Mouse (Mus musculus): Measurements from ENCODE around the gene B230219D22Rik. TPM values are rescaled to one million over a fixed set of nuclear protein-coding genes. Genes with fewer than 3 reads are reported as not detected.
"Not testable (repeated sequence)": the region's sequence is repeated elsewhere in the genome, so short reads cannot be mapped to it uniquely, and the experiment has no call there.

Gene B230219D22Rik
- polyA plus RNA-seq, 1 experiment: 16.2 TPM

- no peaks in the 10 kb centered on the region for H3K4me1 ChIP-seq (ENCODE audit: control insufficient read depth, insufficient read depth, insufficient read length)
- TF ChIP-seq CTCF (IDR thresholded peaks at IDR 0.05; ENCODE audit: extremely low read depth, insufficient read depth, insufficient read length, insufficient replicate concordance) (no peak), POLR2A (IDR thresholded peaks at IDR 0.05; ENCODE audit: low read depth, low read length) (no peak)
- no peak overlapping the region for H3K27ac ChIP-seq (ENCODE audit: insufficient read depth, low read length)
- DNase-seq (ENCODE audit: low read depth in 1 of 2, low spot score in 2 of 2): no peak
- 94% methylated on average over 9 of the region's 9 CpGs for WGBS
- peaks cover 19% of the 10 kb centered on the region for H3K36me3 ChIP-seq (ENCODE audit: control insufficient read depth, insufficient read depth, low read length)
- H3K4me3 ChIP-seq (ENCODE audit: extremely low read depth, insufficient read depth, insufficient read length): no peak overlapping the region
- no peaks in the 10 kb centered on the region for H3K27me3 ChIP-seq (ENCODE audit: control insufficient read depth, insufficient read depth, low read length)
These were observed 10.7 kb upstream of the B230219D22Rik start for GRCm38 (mm10) chr13:55682201-55682600.

- peaks cover 12% of the 10 kb centered on the region for H3K36me3 ChIP-seq (ENCODE audit: control insufficient read depth, insufficient read depth, low read length)
- 91% methylated on average over 3 of the region's 3 CpGs for WGBS
- no peaks in the 10 kb centered on the region for H3K27me3 ChIP-seq (ENCODE audit: control insufficient read depth, insufficient read depth, low read length)
- no peak overlapping the region for H3K4me3 ChIP-seq (ENCODE audit: extremely low read depth, insufficient read depth, insufficient read length)
- no peak for TF ChIP-seq CTCF (IDR thresholded peaks at IDR 0.05; ENCODE audit: extremely low read depth, insufficient read depth, insufficient read length, insufficient replicate concordance)
- TF ChIP-seq POLR2A (IDR thresholded peaks at IDR 0.05; ENCODE audit: low read depth, low read length): no peak
- no peak overlapping the region for H3K27ac ChIP-seq (ENCODE audit: insufficient read depth, low read length)
- no peaks in the 10 kb centered on the region for H3K4me1 ChIP-seq (ENCODE audit: control insufficient read depth, insufficient read depth, insufficient read length)
- DNase-seq (ENCODE audit: low read depth in 1 of 2, low spot score in 2 of 2): no peak
These were observed 9.3 kb upstream of the B230219D22Rik start for GRCm38 (mm10) chr13:55683581-55683980.

GRCm38 (mm10) chr13:55686107-55686633 is 6.8 kb upstream of the B230219D22Rik start:
- peaks cover 5% of the 10 kb centered on the region for H3K36me3 ChIP-seq (ENCODE audit: control insufficient read depth, insufficient read depth, low read length)
- H3K27me3 ChIP-seq (ENCODE audit: control insufficient read depth, insufficient read depth, low read length): no peaks in the 10 kb centered on the region
- WGBS: 78% methylated on average over 9 of the region's 9 CpGs
- DNase-seq (ENCODE audit: low read depth in 1 of 2, low spot score in 2 of 2): no peak
- no peaks in the 10 kb centered on the region for H3K4me1 ChIP-seq (ENCODE audit: control insufficient read depth, insufficient read depth, insufficient read length)
- H3K27ac ChIP-seq (ENCODE audit: insufficient read depth, low read length): no peak overlapping the region
- TF ChIP-seq CTCF (IDR thresholded peaks at IDR 0.05; ENCODE audit: extremely low read depth, insufficient read depth, insufficient read length, insufficient replicate concordance) (no peak), POLR2A (IDR thresholded peaks at IDR 0.05; ENCODE audit: low read depth, low read length) (no peak)
- no peak overlapping the region for H3K4me3 ChIP-seq (ENCODE audit: extremely low read depth, insufficient read depth, insufficient read length)

GRCm38 (mm10) chr13:55687927-55688602 is 4.9 kb upstream of the B230219D22Rik start:
- TF ChIP-seq CTCF (IDR thresholded peaks at IDR 0.05; ENCODE audit: extremely low read depth, insufficient read depth, insufficient read length, insufficient replicate concordance) (no peak), POLR2A (IDR thresholded peaks at IDR 0.05; ENCODE audit: low read depth, low read length) (no peak)
- H3K27me3 ChIP-seq (ENCODE audit: control insufficient read depth, insufficient read depth, low read length): no peaks in the 10 kb centered on the region
- DNase-seq (ENCODE audit: low read depth in 1 of 2, low spot score in 2 of 2): no peak
- 75% methylated on average over 4 of the region's 4 CpGs for WGBS
- no peak overlapping the region for H3K27ac ChIP-seq (ENCODE audit: insufficient read depth, low read length)
- H3K36me3 ChIP-seq (ENCODE audit: control insufficient read depth, insufficient read depth, low read length): no peaks in the 10 kb centered on the region
- no peaks in the 10 kb centered on the region; the same call in 1 of the 2 replicates for H3K4me1 ChIP-seq (ENCODE audit: control insufficient read depth, insufficient read depth, insufficient read length)
- no peak overlapping the region for H3K4me3 ChIP-seq (ENCODE audit: extremely low read depth, insufficient read depth, insufficient read length)

GRCm38 (mm10) chr13:55693243-55693721 is 358 bp downstream of the B230219D22Rik start:
- TF ChIP-seq POLR2A (IDR thresholded peaks at IDR 0.05; ENCODE audit: low read depth, low read length) (no peak), CTCF (IDR thresholded peaks at IDR 0.05; ENCODE audit: extremely low read depth, insufficient read depth, insufficient read length, insufficient replicate concordance) (no peak)
- no peaks in the 10 kb centered on the region for H3K36me3 ChIP-seq (ENCODE audit: control insufficient read depth, insufficient read depth, low read length)
- peaks cover 7% of the 10 kb centered on the region for H3K4me1 ChIP-seq (ENCODE audit: control insufficient read depth, insufficient read depth, insufficient read length)
- DNase-seq (ENCODE audit: low read depth in 1 of 2, low spot score in 2 of 2): peak in 1 of 2 experiments; percentile 56
- no peaks in the 10 kb centered on the region for H3K27me3 ChIP-seq (ENCODE audit: control insufficient read depth, insufficient read depth, low read length)
- under 1% methylated on average over 66 of the region's 70 CpGs for WGBS
- H3K27ac ChIP-seq (ENCODE audit: insufficient read depth, low read length): peak overlapping the region; percentile 94
- H3K4me3 ChIP-seq (ENCODE audit: extremely low read depth, insufficient read depth, insufficient read length): peak overlapping the region; percentile 99

GRCm38 (mm10) chr13:55694110-55694509 is 1.2 kb downstream of the B230219D22Rik start:
- WGBS: 4% methylated on average over 8 of the region's 8 CpGs
- no peak overlapping the region for H3K27ac ChIP-seq (ENCODE audit: insufficient read depth, low read length)
- H3K27me3 ChIP-seq (ENCODE audit: control insufficient read depth, insufficient read depth, low read length): no peaks in the 10 kb centered on the region
- peak overlapping the region; percentile 31 for H3K4me3 ChIP-seq (ENCODE audit: extremely low read depth, insufficient read depth, insufficient read length)
- peaks cover 1% of the 10 kb centered on the region for H3K36me3 ChIP-seq (ENCODE audit: control insufficient read depth, insufficient read depth, low read length)
- H3K4me1 ChIP-seq (ENCODE audit: control insufficient read depth, insufficient read depth, insufficient read length): peaks cover 7% of the 10 kb centered on the region
- no peak for TF ChIP-seq POLR2A (IDR thresholded peaks at IDR 0.05; ENCODE audit: low read depth, low read length)
- TF ChIP-seq CTCF (IDR thresholded peaks at IDR 0.05; ENCODE audit: extremely low read depth, insufficient read depth, insufficient read length, insufficient replicate concordance): no peak
- DNase-seq (ENCODE audit: low read depth in 1 of 2, low spot score in 2 of 2): no peak

- not testable (repeated sequence) for H3K4me3 ChIP-seq (ENCODE audit: extremely low read depth, insufficient read depth, insufficient read length); DNase-seq (ENCODE audit: low read depth in 1 of 2, low spot score in 2 of 2); H3K27me3 ChIP-seq (ENCODE audit: control insufficient read depth, insufficient read depth, low read length); H3K4me1 ChIP-seq (ENCODE audit: control insufficient read depth, insufficient read depth, insufficient read length); H3K27ac ChIP-seq (ENCODE audit: insufficient read depth, low read length)
- WGBS: 42% methylated on average over 1 of the region's 3 CpGs
- peaks cover 10% of the 10 kb centered on the region for H3K36me3 ChIP-seq (ENCODE audit: control insufficient read depth, insufficient read depth, low read length)
These were observed 3.1 kb downstream of the B230219D22Rik start for GRCm38 (mm10) chr13:55695989-55696388.

Data from spleen, adult 2 months (tissue).